Mouse (Mus musculus) adrenal gland, postnatal 36 days (tissue): ENCODE data around the gene Tsr1. TPM values are rescaled to one million over a fixed set of nuclear protein-coding genes. Genes with fewer than 3 reads are reported as not detected.

Source experiments
- DNase-seq, 2 experiments: peaks; one replicate each; pipeline ENCODE4 v3.0.0; 2021; ENCODE audit warnings: mixed read lengths in 1 of 2
- long read RNA-seq, 2 experiments: library from polyadenylated mRNA; stranded (forward); transcript quantifications; one replicate each; pipeline ENCODE4 v2.0.0; 2021; ENCODE audit warnings: borderline sequencing depth in 2 of 2
- total RNA-seq, 2 experiments: library from RNA; stranded (reverse); gene quantifications; 2 replicates each; pipeline ENCODE4 v1.2.3; 2021

Gene Tsr1
- total RNA-seq = 10 to 100 TPM; 37.8 to 47.5 TPM
- long read RNA-seq, experiment 1, transcript Tsr1-201 (15 exons, 3,389 nt) = major isoform, 20 of 30 reads
- long read RNA-seq, experiment 1, partial matches to known transcripts = 10 of 30 reads
- long read RNA-seq, experiment 1, other reads (novel, unspliced or antisense) = 0 of 30 reads
- long read RNA-seq, experiment 2, partial matches to known transcripts = 1 of 4 reads
- long read RNA-seq, experiment 2, other reads (novel, unspliced or antisense) = 1 of 4 reads

GRCm38 (mm10) chr11:74897678-74898516 is at the start of gene Tsr1:
Gene Tsr1, plus strand, starts transcription at chr11:74898071.
- DNase-seq = peak; percentile 94 to 95

- DNase-seq = no peak
Observed at GRCm38 (mm10) chr11:74850998-74851661, 46.7 kb upstream of the Tsr1 start.

DNA sequence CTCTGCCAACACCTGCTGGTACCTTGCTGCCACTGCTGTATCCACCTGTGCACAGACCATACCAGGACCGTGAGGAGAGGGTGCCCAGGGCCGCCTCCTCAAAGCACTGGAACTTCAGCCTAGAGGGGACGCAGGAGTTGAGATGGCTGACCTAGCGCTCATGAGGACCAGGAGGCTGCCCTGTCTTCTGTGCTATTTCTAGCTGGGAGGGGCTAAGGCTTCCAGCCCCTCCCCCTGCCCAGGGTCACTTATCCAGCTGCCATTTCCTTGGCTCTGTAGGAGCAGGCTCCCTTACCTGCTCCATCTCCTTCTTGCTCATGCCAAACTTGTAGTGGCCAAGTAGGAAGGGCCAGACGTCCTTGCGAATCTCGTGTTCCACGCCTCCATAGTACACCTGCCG is 40.1 kb upstream of the Tsr1 start:
- DNase-seq = no peak

GRCm38 (mm10) chr11:74862129-74862528 is 35.7 kb upstream of the Tsr1 start:
- peak; percentile 41 to 47 for DNase-seq

DNA sequence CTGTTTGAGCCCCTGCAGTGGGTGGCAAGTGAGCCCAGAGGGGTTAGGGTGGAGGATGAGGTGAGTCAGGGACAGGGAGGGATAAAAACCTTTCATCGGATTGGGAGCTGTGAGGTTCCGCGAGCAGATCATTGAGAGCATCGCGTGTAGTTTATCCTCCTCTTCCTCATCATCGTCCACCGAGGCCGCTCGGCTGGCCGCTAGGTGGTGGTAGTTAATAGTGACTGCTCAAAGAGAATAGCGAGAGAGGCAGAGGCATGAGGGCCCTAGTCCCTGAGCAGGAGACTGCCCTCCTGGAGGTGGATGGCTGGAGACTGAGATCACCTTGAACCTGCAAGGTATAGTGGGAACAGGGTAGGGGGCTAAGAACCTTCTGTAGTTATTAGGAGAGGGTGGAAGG is 34.4 kb upstream of the Tsr1 start:
- DNase-seq = no peak

GRCm38 (mm10) chr11:74864421-74864820 is 33.5 kb upstream of the Tsr1 start:
- no peak for DNase-seq

- no peak for DNase-seq
Observed at GRCm38 (mm10) chr11:74865252-74865651, 32.6 kb upstream of the Tsr1 start.

DNA sequence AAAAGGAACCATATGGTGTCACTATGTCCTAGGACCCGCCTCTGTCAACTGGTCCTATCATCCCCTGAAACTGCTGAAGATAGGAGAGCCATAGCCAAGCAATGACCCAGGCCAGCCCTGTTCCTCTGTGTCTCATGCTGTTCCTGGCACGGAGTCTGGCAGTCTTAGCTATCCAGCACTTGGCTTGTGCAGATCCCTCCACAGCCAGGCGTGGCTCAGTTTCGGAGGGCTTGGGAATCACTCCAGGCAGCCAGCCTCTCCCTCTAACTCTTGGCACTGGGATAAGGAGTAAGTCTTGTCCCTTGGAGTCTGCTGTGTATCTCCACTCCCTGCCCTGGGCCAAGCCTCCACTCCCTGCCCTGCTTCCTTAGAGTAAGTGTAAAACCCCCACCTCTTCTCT is 31.2 kb upstream of the Tsr1 start:
- peak; percentile 39 to 64 for DNase-seq

DNA sequence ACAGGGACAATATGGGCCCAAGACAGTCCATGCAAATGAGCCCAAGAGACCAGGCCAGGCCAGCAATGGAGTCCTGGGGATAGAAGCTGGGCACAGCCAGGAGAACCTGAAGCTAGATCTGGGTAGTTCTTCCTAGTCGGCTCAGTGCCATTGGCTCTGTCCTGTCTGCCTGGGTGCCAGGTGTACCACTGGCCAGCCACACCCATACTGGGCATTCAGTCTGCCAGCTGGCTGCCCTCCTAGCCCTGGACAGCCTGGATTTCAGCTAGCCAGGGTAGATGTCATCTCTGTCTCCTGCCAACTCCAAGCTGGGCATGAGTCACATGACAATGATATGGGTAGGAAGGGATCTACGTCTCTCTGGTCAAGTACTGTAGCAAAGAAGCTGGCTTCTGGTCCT is 30.7 kb upstream of the Tsr1 start:
- peak; percentile 79 to 81 for DNase-seq

- peak; percentile 46 to 77 for DNase-seq
Observed at GRCm38 (mm10) chr11:74868046-74868760, 29.7 kb upstream of the Tsr1 start.

DNA sequence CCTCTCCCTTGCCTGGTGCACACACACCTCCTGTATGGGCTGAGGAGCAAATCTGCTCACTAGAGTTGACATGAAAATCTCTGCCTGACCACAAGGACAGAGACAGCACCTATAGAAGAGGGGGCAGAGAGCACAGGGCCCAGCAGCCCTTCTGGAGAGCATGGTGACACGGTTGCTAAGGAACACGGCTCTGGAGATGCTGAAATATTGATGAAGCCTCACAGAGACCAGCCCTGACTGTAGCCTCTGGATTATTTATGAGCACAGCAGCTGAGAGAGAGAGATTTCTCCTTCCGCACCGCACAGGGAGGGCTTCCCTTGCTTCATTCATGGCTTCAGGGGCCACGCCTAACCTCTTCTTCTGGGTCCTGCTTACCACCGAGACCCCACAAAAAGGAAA is 28.3 kb upstream of the Tsr1 start:
- no peak for DNase-seq

DNA sequence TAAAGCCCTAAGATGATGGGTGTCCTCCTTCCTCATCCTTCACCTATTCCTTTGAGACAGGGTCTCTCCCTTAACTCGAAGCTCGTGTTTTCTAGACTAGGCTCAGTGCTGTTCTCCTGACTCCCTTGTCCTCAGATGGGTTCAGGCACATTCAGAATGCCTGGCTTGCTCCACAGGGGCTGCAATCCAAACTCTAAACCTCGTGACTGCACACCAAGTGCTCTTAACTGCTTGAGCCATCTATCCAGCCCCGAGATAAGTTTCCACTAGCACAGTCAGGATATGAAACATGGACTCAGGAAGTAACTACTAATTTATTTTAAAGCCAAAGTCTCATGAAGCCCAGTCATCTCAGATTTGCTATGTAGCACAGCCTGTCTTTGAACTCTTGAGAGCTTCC is 27.3 kb upstream of the Tsr1 start:
- no peak for DNase-seq

DNA sequence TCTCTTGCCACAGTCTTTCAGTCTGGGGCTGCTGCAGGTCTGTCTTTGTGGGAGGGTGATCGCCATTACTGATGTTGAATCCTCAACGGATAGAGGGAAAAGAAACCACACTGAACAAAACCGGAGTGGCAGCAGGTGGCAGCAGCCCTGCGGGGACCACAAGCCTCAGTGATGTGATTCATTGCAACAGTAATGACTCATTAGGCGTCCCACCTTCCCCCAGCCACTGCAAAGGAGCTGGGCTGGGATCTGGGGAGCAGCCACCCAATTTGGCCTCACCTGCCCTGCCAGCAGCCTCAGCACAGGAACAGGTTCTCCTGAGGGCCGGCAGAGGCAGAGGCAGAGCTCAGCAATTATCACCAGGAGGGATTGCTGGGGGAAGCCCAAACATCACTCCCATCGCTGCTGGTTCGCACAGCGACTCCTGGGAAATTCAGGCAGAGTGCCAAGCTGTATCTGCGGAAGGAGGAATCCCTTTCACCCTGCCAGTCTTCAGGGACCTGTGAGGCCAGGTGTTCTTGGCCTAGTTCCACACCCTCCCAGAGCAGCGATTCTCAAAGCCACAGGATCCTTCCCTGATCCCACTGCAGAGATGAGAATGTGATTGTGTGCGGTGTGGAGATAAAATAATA is 26.8 kb upstream of the Tsr1 start:
- DNase-seq = peak; percentile 62 to 65

DNA sequence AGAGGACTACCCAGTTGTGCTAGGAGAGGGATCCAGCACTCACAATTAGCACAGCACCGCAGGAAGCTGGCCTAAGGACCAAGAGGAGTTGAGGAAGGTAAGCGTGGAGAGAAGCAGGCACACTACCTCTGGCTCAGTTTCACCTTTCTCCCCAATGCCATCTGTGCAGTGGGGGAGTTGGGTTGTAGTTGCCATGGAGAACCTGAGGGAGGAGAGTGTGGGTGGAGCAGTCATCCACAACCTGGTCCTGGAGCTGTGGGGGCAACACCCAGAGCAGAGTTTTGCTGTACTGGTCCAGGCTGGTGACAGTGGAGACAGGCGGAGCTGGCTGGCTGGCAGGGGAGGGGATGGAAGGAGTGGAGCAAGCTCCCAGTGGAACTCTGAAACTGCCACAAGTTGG is 23.2 kb upstream of the Tsr1 start:
- no peak for DNase-seq

DNA sequence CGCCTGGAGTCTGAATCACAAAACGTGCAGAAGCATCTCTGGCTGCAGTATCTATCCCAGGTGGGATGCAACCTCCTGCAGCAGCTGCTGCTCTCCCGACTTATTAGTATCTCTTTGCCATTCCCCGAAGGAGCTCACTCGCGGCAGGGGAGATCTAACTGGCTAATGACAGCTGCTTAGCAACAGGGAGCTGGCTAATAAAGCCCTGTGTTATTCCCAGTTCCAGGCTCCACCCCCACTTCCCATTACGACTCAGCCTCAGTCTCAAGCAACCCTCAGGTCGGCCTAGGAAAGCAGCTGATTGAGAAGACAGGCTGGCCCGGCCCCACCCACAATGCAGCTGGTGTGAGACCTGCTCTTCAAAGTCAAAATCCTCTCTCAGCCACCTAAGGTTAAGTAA is 21.1 kb upstream of the Tsr1 start:
- peak in 1 of 2 experiments; percentile 19 for DNase-seq

DNA sequence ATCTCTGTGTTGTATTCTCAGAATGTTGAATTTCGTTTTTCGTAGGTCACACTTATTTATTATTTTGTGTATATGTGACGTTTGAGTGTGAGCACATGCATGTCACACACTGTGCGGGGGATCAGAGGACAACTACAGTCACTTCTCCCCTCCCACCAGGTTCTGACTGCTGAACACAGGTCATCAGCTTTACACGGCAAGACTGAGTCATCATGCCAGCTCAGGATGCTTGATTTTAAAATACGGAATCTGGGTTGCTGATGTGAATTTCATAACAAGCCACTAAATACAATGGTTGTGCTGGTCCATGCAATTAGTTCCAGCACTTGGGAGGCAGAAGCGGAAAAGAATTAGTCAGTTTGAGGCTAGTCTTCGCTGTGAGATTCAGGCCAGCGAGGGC is 16.9 kb upstream of the Tsr1 start:
- no peak for DNase-seq

DNA sequence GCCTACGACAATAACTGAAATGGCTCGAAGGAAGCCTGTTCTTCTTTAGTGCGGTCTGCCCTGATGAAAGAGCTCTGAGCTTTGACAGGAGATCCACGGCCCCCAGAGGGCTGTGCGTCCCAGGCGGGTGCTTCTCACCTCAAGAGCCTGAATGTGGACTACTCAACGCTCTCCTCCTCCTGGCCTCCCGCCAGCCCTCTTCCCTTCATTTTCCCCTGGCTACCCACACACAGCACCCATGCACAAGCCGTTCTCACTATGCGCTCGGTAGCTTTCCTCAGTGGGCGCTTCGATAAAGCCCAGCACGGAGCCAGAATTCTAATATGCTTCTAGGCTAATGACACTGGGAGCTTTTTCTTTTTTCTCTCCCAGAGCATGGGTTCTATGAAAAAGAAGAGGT is 15.9 kb upstream of the Tsr1 start:
- no peak for DNase-seq

DNA sequence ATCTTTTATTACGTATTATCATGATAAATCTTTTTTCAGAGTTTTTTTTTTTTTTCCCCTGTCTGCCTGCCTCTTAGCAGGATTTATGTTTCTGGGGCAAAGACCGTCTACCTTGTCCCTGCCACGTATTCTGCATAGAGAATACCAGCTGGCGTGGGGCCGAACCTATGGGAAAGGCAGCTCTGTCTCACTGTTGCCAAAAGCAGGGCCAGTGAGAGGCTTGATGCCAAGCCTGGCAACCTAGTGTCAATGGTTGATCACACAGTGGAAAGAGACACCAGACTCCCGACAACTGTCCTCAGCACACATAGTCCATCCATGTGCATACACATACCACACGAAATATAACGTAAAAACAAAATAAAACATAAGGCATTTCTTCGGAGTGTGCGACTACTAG is 14.8 kb upstream of the Tsr1 start:
- no peak for DNase-seq

- DNase-seq = no peak
Observed at GRCm38 (mm10) chr11:74894619-74895018, 3.3 kb upstream of the Tsr1 start.

GRCm38 (mm10) chr11:74895980-74896900 is 1.6 kb upstream of the Tsr1 start:
- peak; percentile 87 to 89 for DNase-seq
